Mouse (Mus musculus) C2C12 (cell line): Measurements from ENCODE around the gene Tbc1d1. TPM values are rescaled to one million over a fixed set of nuclear protein-coding genes. Genes with fewer than 3 reads are reported as not detected.

ENCODE experiments used
- H3K27me3 ChIP-seq: one replicate; pipeline ENCODE4 v1.6.1; 2011; ENCODE audit not compliant: control insufficient read depth, insufficient read depth, insufficient read length
- H3K36me3 ChIP-seq: one replicate; pipeline ENCODE4 v1.6.1; 2011; ENCODE audit not compliant: control insufficient read depth, insufficient read depth
- H3K4me3 ChIP-seq: one replicate; pipeline ENCODE4 v1.5.1; 2011; ENCODE audit warnings: mild to moderate bottlenecking, control low read depth; ENCODE audit not compliant: poor library complexity, insufficient read depth, severe bottlenecking
- H3K79me2 ChIP-seq: one replicate; pipeline ENCODE4 v1.6.1; 2011; ENCODE audit not compliant: control insufficient read depth, insufficient read depth
- H3K79me3 ChIP-seq: one replicate; pipeline ENCODE4 v1.6.1; 2011; ENCODE audit warnings: low read depth, control low read depth
- H3ac ChIP-seq: one replicate; pipeline ENCODE3; 2011; ENCODE audit warnings: low read depth; ENCODE audit not compliant: control insufficient read depth, insufficient read length
- CEBPB ChIP-seq: IDR thresholded peaks from one replicate; pipeline ENCODE4 v1.6.1; 2011; ENCODE audit warnings: low read depth, mild to moderate bottlenecking, control low read depth, moderate library complexity
- CTCF ChIP-seq: IDR thresholded peaks from one replicate; pipeline ENCODE4 v1.5.1; 2011; ENCODE audit not compliant: control insufficient read depth, insufficient read depth, insufficient read length
- FOSL1 ChIP-seq: IDR thresholded peaks from one replicate; pipeline ENCODE4 v1.8.0; 2011; ENCODE audit warnings: mild to moderate bottlenecking, low read length; ENCODE audit not compliant: poor library complexity, insufficient read depth, severe bottlenecking
- MAX ChIP-seq: IDR thresholded peaks from one replicate; pipeline ENCODE4 v1.6.1; 2011; ENCODE audit warnings: mild to moderate bottlenecking, control low read depth
- MYOD1 ChIP-seq: IDR thresholded peaks from one replicate; pipeline ENCODE4 v1.6.1; 2011; ENCODE audit warnings: low read depth; ENCODE audit not compliant: control insufficient read depth, insufficient read length
- MYOG ChIP-seq: IDR thresholded peaks from one replicate; pipeline ENCODE4 v1.6.1; 2011; ENCODE audit not compliant: control insufficient read depth, insufficient read length; ENCODE audit errors: extremely low read depth
- USF1 ChIP-seq: IDR thresholded peaks from one replicate; pipeline ENCODE4 v1.6.1; 2011; ENCODE audit warnings: low read depth, mild to moderate bottlenecking, control low read depth, moderate library complexity
- polyA plus RNA-seq: library from polyadenylated mRNA; unstranded; fragments of >200 nt; fragmentation: generic; extraction: Trizol; gene quantifications from one replicate; pipeline ENCODE4 v1.2.1, GENCODE M21; 2012; ENCODE audit warnings: missing spikeins

Gene Tbc1d1
- polyA plus RNA-seq, 1 experiment: 25.0 TPM

DNA sequence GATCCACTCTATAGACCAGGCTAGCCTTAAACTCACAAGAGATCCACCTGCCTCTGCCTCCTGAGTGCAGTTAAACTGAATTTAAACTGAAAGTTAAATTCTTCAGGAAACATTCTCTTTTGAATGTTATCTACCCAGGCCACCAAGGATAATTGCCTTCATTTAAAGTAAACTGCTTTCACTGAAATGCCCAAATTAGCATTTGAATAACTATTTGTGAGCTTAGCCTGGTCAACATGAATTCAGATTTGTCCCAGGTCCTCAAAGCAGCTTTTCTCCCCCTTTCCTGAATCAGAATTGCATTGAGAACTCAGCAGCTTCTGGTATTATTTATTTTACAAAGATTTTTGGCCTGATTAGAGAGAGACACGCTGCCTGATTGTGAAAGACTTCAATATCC, 38.9 kb upstream of the Tbc1d1 start:
- H3K79me2 ChIP-seq: no peaks in the 10 kb centered on the region
- H3K36me3 ChIP-seq: peaks cover 22% of the 10 kb centered on the region
- no peaks in the 10 kb centered on the region for H3K79me3 ChIP-seq
- no peak overlapping the region for H3ac ChIP-seq
- no peaks in the 10 kb centered on the region for H3K27me3 ChIP-seq
- no peak overlapping the region for H3K4me3 ChIP-seq
- TF ChIP-seq CTCF (no peak), USF1 (no peak), MYOG (no peak), MAX (no peak), CEBPB (no peak), MYOD1 (no peak), FOSL1 (no peak)

DNA sequence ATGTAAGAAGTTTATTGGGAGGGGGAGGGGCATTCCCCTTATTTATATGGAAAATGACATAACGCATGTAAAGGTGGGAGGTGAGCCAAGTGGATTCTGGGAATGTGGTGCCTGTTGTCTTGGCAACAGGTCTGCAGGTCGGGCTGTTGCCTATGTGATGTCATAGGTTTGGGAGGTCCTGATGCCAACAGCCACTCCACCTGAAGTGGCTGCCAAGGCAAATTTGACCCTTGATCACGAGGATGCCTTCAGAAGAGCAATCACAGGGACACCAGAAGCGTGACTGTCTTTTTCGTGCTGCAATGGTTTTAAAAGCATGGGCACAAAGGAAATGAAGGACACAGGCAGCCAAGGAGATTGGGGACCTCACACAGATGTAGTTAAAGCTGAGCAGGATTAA, 30.3 kb upstream of the Tbc1d1 start:
- Histone ChIP-seq H3ac (no peak overlapping the region), H3K36me3 (peaks cover 27% of the 10 kb centered on the region)
- TF ChIP-seq MAX (no peak), USF1 (no peak), CEBPB (no peak), CTCF (no peak), MYOG (no peak), FOSL1 (no peak), MYOD1 (no peak)

DNA sequence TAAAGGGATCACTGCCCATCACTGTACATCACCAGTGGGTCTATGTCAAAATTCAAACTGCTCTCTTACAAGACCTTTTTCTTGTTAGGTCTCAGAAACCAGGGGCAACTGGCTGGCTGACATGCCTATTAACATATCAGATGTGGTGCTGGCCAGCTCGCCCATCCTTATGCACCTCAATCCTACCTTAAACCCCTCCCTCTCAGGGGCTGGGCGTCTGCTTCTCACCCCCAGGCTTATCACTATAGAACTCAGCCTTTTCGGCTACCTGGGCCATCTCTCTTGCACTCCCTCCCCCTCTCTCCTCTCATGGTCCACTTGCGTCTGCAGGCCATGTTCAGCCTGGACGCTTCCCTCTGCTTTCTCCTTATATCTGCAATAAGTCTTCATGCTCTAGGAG, 24.6 kb upstream of the Tbc1d1 start:
- TF ChIP-seq MYOG (no peak), CEBPB (no peak), CTCF (no peak), FOSL1 (no peak), MYOD1 (no peak)
- no peaks in the 10 kb centered on the region for H3K79me3 ChIP-seq
- H3K4me3 ChIP-seq: no peak overlapping the region
- H3K79me2 ChIP-seq: no peaks in the 10 kb centered on the region
- no peak overlapping the region for H3ac ChIP-seq
- H3K27me3 ChIP-seq: no peaks in the 10 kb centered on the region
- H3K36me3 ChIP-seq: peaks cover 16% of the 10 kb centered on the region

More for the DNA sequence above, 30.3 kb upstream of the Tbc1d1 start:
- no peaks in the 10 kb centered on the region for H3K79me3 ChIP-seq
- no peaks in the 10 kb centered on the region for H3K79me2 ChIP-seq
- no peak overlapping the region for H3K4me3 ChIP-seq
- H3K27me3 ChIP-seq: no peaks in the 10 kb centered on the region

DNA sequence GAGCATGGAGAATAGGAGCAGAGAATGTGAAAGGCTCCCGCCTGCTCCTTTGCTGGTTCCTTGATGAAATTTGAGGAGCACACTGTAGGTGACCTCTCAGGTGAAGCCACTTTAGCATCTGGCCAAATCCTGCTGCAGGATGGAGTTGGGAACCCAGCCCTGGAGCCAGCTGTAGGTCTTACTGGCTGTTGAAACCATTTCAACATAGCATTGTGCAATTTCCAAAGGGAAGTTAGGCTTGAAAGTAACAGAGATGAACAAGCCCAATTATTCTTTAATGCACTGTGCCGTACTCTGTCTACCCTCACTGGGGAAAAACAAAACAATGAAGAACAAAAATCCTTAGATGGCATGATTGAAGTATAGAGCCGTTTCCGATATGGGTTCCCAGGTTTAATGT, 22.2 kb upstream of the Tbc1d1 start:
- Histone ChIP-seq H3K4me3 (no peak overlapping the region), H3K36me3 (peaks cover 2% of the 10 kb centered on the region), H3K27me3 (no peaks in the 10 kb centered on the region), H3K79me2 (no peaks in the 10 kb centered on the region), H3K79me3 (no peaks in the 10 kb centered on the region), H3ac (no peak overlapping the region)
- TF ChIP-seq USF1 (no peak), FOSL1 (no peak), CEBPB (no peak), MYOD1 (no peak), CTCF (no peak), MAX (no peak), MYOG (no peak)

DNA sequence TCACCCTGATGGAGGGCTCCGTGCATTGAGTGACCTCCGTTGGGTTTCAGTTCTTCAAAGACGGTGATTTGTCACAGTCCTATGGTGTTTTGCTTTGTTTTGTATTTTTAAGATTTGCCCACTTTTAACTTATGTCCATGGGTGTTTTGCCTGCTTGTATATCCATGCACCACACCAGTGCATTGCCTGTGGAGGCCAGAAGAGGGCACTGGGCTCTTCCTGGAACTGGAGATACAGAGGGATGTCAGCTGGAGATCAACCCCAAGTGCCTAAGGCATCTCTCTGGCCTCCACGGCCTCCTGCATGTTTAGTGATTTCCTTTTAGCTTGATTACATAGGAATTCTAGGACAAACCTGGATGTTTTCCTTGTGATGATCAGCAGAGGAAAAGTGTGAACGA, 19.8 kb upstream of the Tbc1d1 start:
- H3K4me3 ChIP-seq: no peak overlapping the region
- H3K36me3 ChIP-seq: no peaks in the 10 kb centered on the region
- no peaks in the 10 kb centered on the region for H3K27me3 ChIP-seq
- no peak for TF ChIP-seq MYOD1
- peak; percentile 1 for TF ChIP-seq CTCF
- H3ac ChIP-seq: no peak overlapping the region
- H3K79me3 ChIP-seq: no peaks in the 10 kb centered on the region
- no peaks in the 10 kb centered on the region for H3K79me2 ChIP-seq

DNA sequence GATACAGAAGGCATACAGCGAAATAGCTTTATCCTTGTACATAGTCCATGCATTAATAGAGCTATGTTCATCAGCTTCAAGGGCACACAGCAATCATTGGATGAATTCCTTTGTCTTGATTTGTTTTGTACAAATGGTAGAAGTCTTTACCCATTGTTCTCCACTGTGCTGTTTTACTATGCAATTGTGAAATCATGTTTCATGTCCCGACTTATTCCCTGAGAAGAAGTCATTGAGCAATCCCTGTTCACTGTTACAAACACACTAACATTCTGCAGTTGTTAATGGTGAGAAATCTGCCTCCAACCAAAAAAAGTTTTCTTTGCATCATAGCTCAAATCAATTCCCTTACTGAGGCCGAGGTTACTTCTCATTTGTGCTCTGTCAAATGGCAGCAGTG, 15.9 kb upstream of the Tbc1d1 start:
- H3K79me3 ChIP-seq: no peaks in the 10 kb centered on the region
- no peak overlapping the region for H3K4me3 ChIP-seq
- no peaks in the 10 kb centered on the region for H3K36me3 ChIP-seq
- no peaks in the 10 kb centered on the region for H3K27me3 ChIP-seq
- TF ChIP-seq MYOG: no peak
- TF ChIP-seq CTCF: no peak
- no peak for TF ChIP-seq USF1
- TF ChIP-seq MAX: no peak
- no peak for TF ChIP-seq CEBPB
- TF ChIP-seq FOSL1: no peak
- no peak for TF ChIP-seq MYOD1
- no peak overlapping the region for H3ac ChIP-seq
- H3K79me2 ChIP-seq: no peaks in the 10 kb centered on the region
